Mouse (Mus musculus) lung, postnatal 0 days (tissue): ENCODE measurements around the gene Zbtb9. TPM values are rescaled to one million over a fixed set of nuclear protein-coding genes. Genes with fewer than 3 reads are reported as not detected.
A peak's percentile ranks its signal among the peaks of the same experiment; 100 is the strongest.

Experiments
- ATAC-seq: fragments of 200-750 bp; cut with Nextera tagmentation; 2 replicates; pipeline ENCODE4 v1.8.0; 2017; ENCODE audit warnings: moderate library complexity
- DNase-seq: peaks from one replicate; pipeline ENCODE4 v3.0.0-alpha.2; 2016; ENCODE audit warnings: low spot score
- H3K27ac ChIP-seq: fragments of 300-500 bp; sonication (generic); 2 replicates; pipeline ENCODE4 v1.5.1; 2014; ENCODE audit warnings: antibody characterized with exemption, mild to moderate bottlenecking, low read length, mixed read lengths
- H3K27me3 ChIP-seq: fragments of 300-500 bp; sonication (generic); replicated peaks from 2 replicates; pipeline ENCODE4 v1.6.1; 2014; ENCODE audit warnings: low read length, mixed read lengths; ENCODE audit not compliant: insufficient read depth
- H3K36me3 ChIP-seq: fragments of 300-500 bp; sonication (generic); 2 replicates; pipeline ENCODE4 v1.6.1; 2014; ENCODE audit warnings: low read length, mixed read lengths; ENCODE audit not compliant: insufficient read depth
- H3K4me1 ChIP-seq: fragments of 300-500 bp; sonication (generic); 2 replicates; pipeline ENCODE4 v1.6.1; 2014; ENCODE audit warnings: antibody characterized with exemption, low read depth, low read length, mixed read lengths; ENCODE audit not compliant: insufficient read depth
- H3K4me2 ChIP-seq: fragments of 300-500 bp; sonication (generic); replicated peaks from 2 replicates; pipeline ENCODE4 v1.6.1; 2014; ENCODE audit warnings: low read depth, mild to moderate bottlenecking, low read length, moderate library complexity, mixed read lengths
- H3K4me3 ChIP-seq: fragments of 300-500 bp; sonication (generic); 2 replicates; pipeline ENCODE4 v1.5.1; 2014; ENCODE audit warnings: low read depth, low read length
- H3K9ac ChIP-seq: fragments of 300-500 bp; sonication (generic); replicated peaks from 2 replicates; pipeline ENCODE4 v1.6.1; 2014; ENCODE audit warnings: low read depth, mild to moderate bottlenecking
- H3K9me3 ChIP-seq: fragments of 300-500 bp; sonication (generic); 2 replicates; pipeline ENCODE4 v1.6.1; 2016; ENCODE audit warnings: low read length, mixed read lengths
- CTCF ChIP-seq: IDR thresholded peaks from 2 replicates; pipeline ENCODE4 v1.5.1; 2016; ENCODE audit warnings: antibody characterized with exemption, mild to moderate bottlenecking
- EP300 ChIP-seq: IDR thresholded peaks from 2 replicates; pipeline ENCODE4 v1.6.1; 2016; ENCODE audit warnings: antibody characterized with exemption, mild to moderate bottlenecking, control low read depth
- WGBS: fragments of 180-500 bp; shearing (Covaris S2); extraction: QIAGEN DNeasy Blood & Tissue Kit; methylation state at CpG from one replicate; pipeline ENCODE4 v1.1.7; 2014; 5-methylcytosine and 5-hydroxymethylcytosine counted together
- polyA plus RNA-seq: library from polyadenylated mRNA; unstranded; fragments of >200 nt; fragmentation: Nextera tagmentation; extraction: Ambion mirVana; gene quantifications from 2 replicates; pipeline ENCODE4 v1.2.1, GENCODE M21; 2015

The Zbtb9 gene
- polyA plus RNA-seq, 1 experiment from 2014 or later = 9.3 TPM

DNA sequence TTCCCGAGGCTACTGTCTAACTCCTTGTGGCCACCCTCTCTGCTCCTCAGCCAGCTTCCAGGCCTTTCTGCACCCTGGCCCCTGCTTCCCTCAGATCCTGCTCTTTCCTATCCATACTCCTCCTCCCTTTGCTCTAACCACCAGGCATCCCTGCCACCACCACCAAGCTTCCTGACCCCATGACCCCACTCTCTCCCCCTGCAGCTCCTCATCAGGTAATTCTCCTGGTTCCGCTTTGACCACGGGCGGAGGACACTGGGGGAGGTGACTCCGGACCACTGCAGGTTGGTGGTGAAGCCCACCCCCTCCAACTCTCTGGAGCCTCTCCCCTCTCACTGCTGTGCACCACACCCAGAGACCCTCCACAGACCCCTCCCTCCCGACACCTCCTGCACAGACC, 5.5 kb upstream of the Zbtb9 start:
- no peak overlapping the region for H3K4me3 ChIP-seq
- ATAC-seq = no peak
- no peak for DNase-seq
- H3K9ac ChIP-seq = no peak overlapping the region
- H3K27me3 ChIP-seq = no peaks in the 10 kb centered on the region
- H3K27ac ChIP-seq = no peak overlapping the region
- 84% methylated on average over 6 of the region's 6 CpGs for WGBS
- TF ChIP-seq EP300 (no peak), CTCF (no peak)
- no peak overlapping the region for H3K4me2 ChIP-seq
- H3K9me3 ChIP-seq = no peaks in the 10 kb centered on the region
- H3K36me3 ChIP-seq = 0 out of 2 replicates have a peak, but pooled peaks cover 3% of the 10 kb centered on the region
- no peaks in the 10 kb centered on the region for H3K4me1 ChIP-seq

DNA sequence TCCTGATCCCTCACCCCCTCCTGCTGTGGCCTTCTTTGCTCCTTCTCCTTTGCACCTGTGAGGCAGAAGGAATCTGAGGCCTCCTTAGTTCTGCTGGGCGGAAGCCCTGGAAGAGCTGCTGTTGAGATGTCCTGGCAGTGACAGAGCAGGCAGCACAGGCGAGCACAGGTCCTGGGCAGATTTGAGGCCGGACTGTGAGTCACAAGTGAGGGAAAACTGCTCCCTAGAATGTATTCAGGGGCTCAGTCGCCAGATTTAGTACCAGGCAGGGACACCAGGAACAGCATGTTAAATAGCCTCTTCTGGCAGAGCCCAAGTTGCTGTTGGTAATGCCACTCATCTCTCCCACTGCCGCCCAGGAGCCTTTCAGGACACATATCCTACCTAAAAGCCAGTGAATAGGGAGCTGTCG, 4.8 kb upstream of the Zbtb9 start:
- TF ChIP-seq CTCF (no peak), EP300 (no peak)
- no peak for DNase-seq
- WGBS = 79% methylated on average over 6 of the region's 6 CpGs

DNA sequence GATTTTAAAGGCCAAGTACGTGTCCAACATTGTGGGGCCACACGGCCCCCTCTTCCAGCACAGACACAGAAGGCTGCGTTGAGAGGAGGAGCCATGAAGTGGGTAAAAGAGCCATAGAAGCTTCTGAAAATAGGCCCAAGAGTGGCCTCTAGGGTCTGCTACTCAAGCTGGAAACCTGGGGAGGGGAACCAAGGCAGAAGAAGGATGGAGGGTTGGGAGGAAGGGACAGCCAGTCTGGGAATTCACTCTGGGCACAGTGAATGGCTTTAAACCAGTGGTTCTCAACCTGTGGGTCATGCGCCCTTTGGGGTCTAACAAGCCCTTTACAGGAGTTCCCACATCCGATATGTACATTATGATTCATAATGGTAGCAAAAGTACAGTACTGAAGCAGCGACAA, 3.7 kb upstream of the Zbtb9 start:
- WGBS = 74% methylated on average over 6 of the region's 6 CpGs
- peaks cover 6% of the 10 kb centered on the region; the same call in 1 of the 2 replicates for H3K4me1 ChIP-seq
- TF ChIP-seq EP300 (no peak), CTCF (no peak)
- DNase-seq (no peak), ATAC-seq (no peak)
- no peaks in the 10 kb centered on the region for H3K27me3 ChIP-seq
- no peaks in the 10 kb centered on the region for H3K9me3 ChIP-seq
- 0 out of 2 replicates have a peak, but pooled peaks cover 3% of the 10 kb centered on the region for H3K36me3 ChIP-seq
- no peak overlapping the region for H3K4me3 ChIP-seq
- no peak overlapping the region for H3K9ac ChIP-seq
- no peak overlapping the region for H3K27ac ChIP-seq
- H3K4me2 ChIP-seq = no peak overlapping the region

More for the DNA sequence above, 4.8 kb upstream of the Zbtb9 start:
- Histone ChIP-seq H3K9me3 (no peaks in the 10 kb centered on the region), H3K4me3 (no peak overlapping the region), H3K4me2 (no peak overlapping the region), H3K9ac (no peak overlapping the region), H3K4me1 (no peaks in the 10 kb centered on the region), H3K27ac (no peak overlapping the region), H3K27me3 (no peaks in the 10 kb centered on the region), H3K36me3 (0 out of 2 replicates have a peak, but pooled peaks cover 3% of the 10 kb centered on the region)
- ATAC-seq = no peak

DNA sequence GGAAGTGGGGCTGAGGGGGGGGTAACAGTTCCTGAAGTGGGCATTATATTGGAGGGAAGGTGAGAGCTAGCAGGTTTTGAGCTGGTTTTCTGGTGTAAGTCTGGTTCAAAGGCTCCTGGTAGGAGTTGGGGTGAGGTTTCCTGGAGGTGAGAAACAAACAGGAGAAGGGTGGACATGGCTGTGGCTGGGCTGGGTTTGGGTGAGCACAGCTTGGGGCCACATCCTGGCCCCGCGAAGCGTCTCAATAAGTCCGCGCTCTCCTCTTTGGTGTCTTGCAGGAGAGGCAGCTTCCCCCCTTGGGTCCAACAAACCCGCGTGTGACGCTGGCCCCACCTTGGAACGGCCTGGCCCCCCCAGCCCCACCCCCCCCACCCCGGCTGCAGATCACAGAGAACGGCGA, 2.7 kb upstream of the Zbtb9 start:
- 52% methylated on average over 5 of the region's 12 CpGs for WGBS
- Histone ChIP-seq H3K9me3 (no peaks in the 10 kb centered on the region), H3K36me3 (0 out of 2 replicates have a peak, but pooled peaks cover 3% of the 10 kb centered on the region), H3K9ac (no peak overlapping the region), H3K27me3 (no peaks in the 10 kb centered on the region), H3K4me2 (no peak overlapping the region), H3K4me1 (peaks cover 6% of the 10 kb centered on the region; the same call in 1 of the 2 replicates), H3K4me3 (no peak overlapping the region), H3K27ac (no peak overlapping the region)
- ATAC-seq = no peak
- TF ChIP-seq CTCF (no peak), EP300 (no peak)
- no peak for DNase-seq

DNA sequence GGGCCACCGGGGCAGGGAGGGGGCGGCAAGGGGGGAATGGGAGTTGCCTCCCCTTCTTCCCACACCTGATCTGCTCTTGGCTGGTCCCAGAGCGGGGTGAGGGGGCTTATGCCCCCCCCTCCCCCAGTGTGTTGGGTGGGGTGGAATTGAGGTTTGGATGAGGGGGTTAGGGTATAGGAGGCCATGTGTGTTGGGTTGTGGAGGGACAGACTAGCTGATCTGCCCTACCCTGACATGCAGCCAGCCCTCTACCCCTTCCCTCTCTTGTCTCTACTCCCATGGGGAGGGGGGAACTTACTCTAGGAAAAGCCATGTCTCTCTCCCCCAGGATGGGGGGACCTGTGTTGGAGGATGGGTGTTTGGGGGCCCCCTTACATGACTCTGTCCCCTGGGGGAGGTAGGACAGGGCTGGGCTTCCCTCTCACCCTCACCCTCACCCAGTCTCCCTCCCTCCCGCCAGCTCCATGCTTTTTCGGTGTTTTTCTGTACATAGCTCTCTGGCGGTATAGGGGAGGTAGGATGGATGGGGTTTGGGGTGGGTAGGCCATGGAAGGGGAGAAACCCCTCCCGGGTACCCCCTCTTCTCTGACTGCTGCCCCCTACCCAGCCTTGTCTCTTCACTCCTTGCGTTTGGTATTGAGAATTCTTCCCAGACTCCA, 1.6 kb upstream of the Zbtb9 start:
- H3K36me3 ChIP-seq = 0 out of 2 replicates have a peak, but pooled peaks cover 3% of the 10 kb centered on the region
- DNase-seq (no peak), ATAC-seq (no peak)
- H3K9me3 ChIP-seq = no peaks in the 10 kb centered on the region
- no peak overlapping the region for H3K4me3 ChIP-seq
- H3K9ac ChIP-seq = no peak overlapping the region; the same call in 1 of the 2 replicates
- peaks cover 6% of the 10 kb centered on the region; the same call in 1 of the 2 replicates for H3K4me1 ChIP-seq
- H3K27ac ChIP-seq = peak overlapping the region; percentile 11; the same call in 1 of the 2 replicates
- TF ChIP-seq EP300 = no peak
- no peak for TF ChIP-seq CTCF
- WGBS = 54% methylated on average over 7 of the region's 8 CpGs
- H3K27me3 ChIP-seq = no peaks in the 10 kb centered on the region
- H3K4me2 ChIP-seq = peak overlapping the region; percentile 74

DNA sequence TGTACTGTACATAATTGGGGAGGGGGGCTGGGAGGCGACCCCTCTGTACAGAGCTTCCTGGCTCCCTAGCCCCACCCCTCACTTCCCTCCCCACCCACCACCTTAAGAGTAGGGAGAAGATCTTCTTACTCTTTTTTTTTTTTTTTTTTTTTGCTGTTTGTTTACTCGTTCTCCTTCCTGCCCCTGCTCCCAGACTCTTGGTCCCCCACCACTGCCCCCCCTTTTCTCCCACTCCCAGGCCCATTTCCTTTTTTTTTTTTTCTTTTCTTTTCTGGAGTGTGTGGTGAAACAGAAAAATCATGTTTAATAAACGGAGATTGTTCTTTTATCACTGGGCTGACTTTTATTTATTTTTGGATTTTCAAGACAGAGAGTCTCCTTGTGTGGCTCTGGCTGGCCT, 860 bp upstream of the Zbtb9 start:
- WGBS = 0% methylated on average over 3 of the region's 3 CpGs
- Histone ChIP-seq H3K4me2 (peak overlapping the region; percentile 74), H3K9ac (peak overlapping the region; percentile 58), H3K36me3 (0 out of 2 replicates have a peak, but pooled peaks cover 3% of the 10 kb centered on the region), H3K4me3 (peak overlapping the region; percentile 93), H3K4me1 (peaks cover 6% of the 10 kb centered on the region; the same call in 1 of the 2 replicates), H3K27me3 (no peaks in the 10 kb centered on the region), H3K27ac (peak overlapping the region; percentile 90), H3K9me3 (no peaks in the 10 kb centered on the region)
- no peak for TF ChIP-seq CTCF
- TF ChIP-seq EP300 = no peak
- ATAC-seq (no peak), DNase-seq (no peak)
